Mouse (Mus musculus): ENCODE measurements around the gene Itpr1.

DNA sequence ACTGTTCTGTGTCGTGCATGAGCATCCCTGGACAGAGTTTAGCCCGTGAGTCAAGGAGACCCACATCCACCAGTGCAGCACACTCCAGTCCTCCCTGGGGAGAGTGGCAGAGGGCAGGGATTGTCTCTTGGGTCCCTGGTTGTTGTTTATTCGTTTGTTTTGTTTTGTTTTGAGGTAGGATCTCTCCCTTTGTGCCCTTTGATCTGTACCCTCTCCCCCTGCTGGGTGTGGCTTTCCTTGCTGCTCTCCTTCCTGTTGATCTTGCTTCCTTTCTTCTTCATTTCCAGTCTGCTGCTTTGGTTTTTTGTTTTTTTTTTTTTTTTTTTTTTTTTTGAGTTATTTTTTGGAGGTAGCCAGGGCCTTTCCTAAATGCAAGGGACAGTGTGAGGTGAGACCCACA, 299.2 kb downstream of the Itpr1 start:
- TF ChIP-seq POLR2A (IDR thresholded peaks at IDR 0.05; ENCODE audit: insufficient read depth, low read depth, low read length): no peak
- TF ChIP-seq CTCF (IDR thresholded peaks at IDR 0.05; ENCODE audit: insufficient read depth, low read depth, low read length): no peak

Measured in olfactory bulb, adult 2 months (tissue).